Mouse (Mus musculus) kidney, adult 8-10 months (tissue): Measurements from ENCODE around the gene Mcoln2.

ENCODE experiments used
- DNase-seq, 2 experiments: peaks; one replicate each; pipeline ENCODE4 v3.0.0; 2022

Mcoln2 gene

GRCm38 (mm10) chr3:146232708-146233107 is 83.1 kb downstream of the Mcoln2 start:
- DNase-seq, result no peak

- no peak for DNase-seq
Measured at GRCm38 (mm10) chr3:146233741-146234140, 84.1 kb downstream of the Mcoln2 start.

GRCm38 (mm10) chr3:146234530-146234929 is 84.9 kb downstream of the Mcoln2 start:
- DNase-seq, result no peak

GRCm38 (mm10) chr3:146236280-146236679 is 86.6 kb downstream of the Mcoln2 start:
- no peak for DNase-seq

GRCm38 (mm10) chr3:146237676-146238075 is 88.0 kb downstream of the Mcoln2 start:
- DNase-seq, result peak; percentile 73 to 84

GRCm38 (mm10) chr3:146244630-146245029 is 95.0 kb downstream of the Mcoln2 start:
- DNase-seq, result no peak
